Mouse (Mus musculus) layer of hippocampus, postnatal 10 days (tissue): ENCODE measurements around the gene Msrb2. TPM values are rescaled to one million over a fixed set of nuclear protein-coding genes. Genes with fewer than 3 reads are reported as not detected.

Experiments
- total RNA-seq, 2 experiments: library from RNA; stranded (reverse); gene quantifications; 2 replicates each; pipeline ENCODE4 v1.2.3; 2021

Msrb2 gene
- total RNA-seq, 2 experiments from 2014 or later: 17.4 to 19.4 TPM

Other genes starting within 250 kb of the Msrb2 start
- 1 to 10 TPM; 1.1 to 1.4 TPM for gene Armc3, start 172.1 kb upstream of the Msrb2 start, total RNA-seq
- not detected for gene Ptf1a, start 74.2 kb downstream of the Msrb2 start, total RNA-seq
- not detected for gene 4921504E06Rik, start 182.5 kb downstream of the Msrb2 start, total RNA-seq